Mouse (Mus musculus) CH12.LX (cell line): ENCODE data around the gene Cckbr.

Experiments used
- MAFK ChIP-seq: IDR thresholded peaks from 2 replicates; pipeline ENCODE4 v1.6.1; 2011; ENCODE audit warnings: low read length, improper control_type of control experiment; ENCODE audit not compliant: insufficient replicate concordance
- MXI1 ChIP-seq: IDR thresholded peaks from 2 replicates; pipeline ENCODE4 v1.6.1; 2011; ENCODE audit warnings: mild to moderate bottlenecking, low read depth, low read length, improper control_type of control experiment

GRCm38 (mm10) chr7:105520201-105520600, 94.7 kb downstream of the Cckbr start:
- TF ChIP-seq MXI1: no peak
- no peak for TF ChIP-seq MAFK
